24 mouse cellular contexts compared by ENCODE assay signal in the genomic region with DNA sequence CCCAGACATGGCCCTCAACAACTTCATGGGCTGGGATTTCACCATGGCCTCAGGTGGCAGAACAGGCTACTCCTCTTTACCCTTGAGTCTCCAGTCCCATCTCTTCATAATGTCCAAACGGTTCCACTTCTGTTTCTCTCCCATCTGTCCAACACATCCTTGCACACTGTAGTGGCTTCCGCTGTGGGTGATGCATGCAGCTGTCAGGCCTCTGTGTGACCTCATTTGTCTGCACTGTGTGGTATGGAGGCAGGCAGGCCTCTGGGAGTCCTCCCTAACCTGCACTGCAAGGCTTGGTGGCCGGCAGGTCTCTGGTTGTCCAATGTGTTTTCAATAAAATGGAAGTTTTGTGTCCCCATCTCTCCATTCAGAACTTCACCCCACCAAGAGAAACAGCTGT. TPM values are rescaled to one million over a fixed set of nuclear protein-coding genes. Genes with fewer than 3 reads are reported as not detected.
A peak's percentile ranks its signal among the peaks of the same experiment; 100 is the strongest.
DNase-seq lines count a peak whose midpoint lies in the region; ATAC-seq and TF ChIP-seq lines count a peak whose summit lies in the region.
"Had no signal": no experiment of that assay in that cellular context is flagged by ENCODE, and none has a peak within 500 bp of the region (broad histone marks: within the 10 kb centered on the region; RNA-seq: fewer than 3 reads in every experiment).

No protein-coding gene starts in this region.

- no peaks in the 10 kb centered on the region for H3K36me3 ChIP-seq in embryonic facial prominence, embryonic 14.5 days (ENCODE audit: control insufficient read depth, insufficient read depth, low read length)
- H3K36me3 ChIP-seq in embryonic facial prominence, embryonic 10.5 days (replicated peaks), result no peaks in the 10 kb centered on the region
- H3K36me3 ChIP-seq in heart, embryonic 12.5 days, result no peaks in the 10 kb centered on the region
- no peaks in the 10 kb centered on the region for H3K36me3 ChIP-seq in thymus, adult 2 months (ENCODE audit: control insufficient read depth, insufficient read depth, low read length)
- H3K36me3 ChIP-seq: embryonic facial prominence, embryonic 12.5 days; embryonic facial prominence, embryonic 15.5 days; forebrain, embryonic 15.5 days had no signal

- no peak for TF ChIP-seq POLR2A in thymus, adult 2 months (IDR thresholded peaks at IDR 0.05; ENCODE audit: control insufficient read depth, extremely low read depth, insufficient read depth, low read length, poor library complexity)

- no peak overlapping the region for H3K9ac ChIP-seq in embryonic facial prominence, embryonic 14.5 days (ENCODE audit: low read depth, low read length)
- no peak overlapping the region for H3K9ac ChIP-seq in heart, embryonic 12.5 days
- H3K9ac ChIP-seq: embryonic facial prominence, embryonic 12.5 days; embryonic facial prominence, embryonic 15.5 days; forebrain, embryonic 13.5 days; forebrain, embryonic 15.5 days; forebrain, postnatal 0 days had no signal

- TF ChIP-seq CTCF in thymus, adult 2 months (IDR thresholded peaks at IDR 0.05; ENCODE audit: borderline replicate concordance, control insufficient read depth, extremely low read depth, insufficient read depth, low read length, poor library complexity), result no peak

- no peak overlapping the region for H3K4me3 ChIP-seq in embryonic facial prominence, embryonic 14.5 days (ENCODE audit: low read depth, low read length)
- H3K4me3 ChIP-seq in embryonic facial prominence, embryonic 10.5 days, result no peak overlapping the region
- H3K4me3 ChIP-seq in heart, embryonic 12.5 days, result no peak overlapping the region
- no peak overlapping the region for H3K4me3 ChIP-seq in thymus, adult 2 months (ENCODE audit: control insufficient read depth, insufficient read depth, low read length)
- H3K4me3 ChIP-seq: embryonic facial prominence, embryonic 12.5 days; embryonic facial prominence, embryonic 15.5 days; erythroblast, embryonic 14.5 days; forebrain, embryonic 13.5 days; forebrain, embryonic 15.5 days had no signal

- no peak overlapping the region for H3K27ac ChIP-seq in embryonic facial prominence, embryonic 14.5 days (replicated peaks; ENCODE audit: low read depth, low read length)
- no peak overlapping the region for H3K27ac ChIP-seq in embryonic facial prominence, embryonic 10.5 days (replicated peaks)
- no peak overlapping the region for H3K27ac ChIP-seq in heart, embryonic 12.5 days (ENCODE audit: poor library complexity, severe bottlenecking)
- no peak overlapping the region for H3K27ac ChIP-seq in thymus, adult 2 months (ENCODE audit: control insufficient read depth, insufficient read depth, low read length)
- H3K27ac ChIP-seq: embryonic facial prominence, embryonic 12.5 days; embryonic facial prominence, embryonic 15.5 days; forebrain, embryonic 13.5 days; forebrain, embryonic 15.5 days had no signal

- ATAC-seq in embryonic facial prominence, embryonic 14.5 days (ENCODE audit: low read depth), result 0 out of 2 replicates have a peak, but pooled peaks have one; percentile 47
- peak; percentile 74 for ATAC-seq in common myeloid progenitor, adult 5-6 weeks (replicated peaks; ENCODE audit: low read depth, poor library complexity, severe bottlenecking)
- ATAC-seq in megakaryocyte, adult 5-6 weeks (ENCODE audit: poor library complexity, severe bottlenecking), result peak; percentile 40
- 0 out of 2 replicates have a peak, but pooled peaks have one; percentile 13 for ATAC-seq in monocyte, adult 5-6 weeks (replicated peaks; ENCODE audit: insufficient number of reproducible peaks, low FRiP score, low TSS enrichment, poor library complexity, severe bottlenecking)
- ATAC-seq in heart, embryonic 12.5 days (ENCODE audit: insufficient number of reproducible peaks, low FRiP score), result no peak
- ATAC-seq: forebrain, embryonic 13.5 days; forebrain, embryonic 15.5 days; forebrain, postnatal 0 days had no signal

- no peaks in the 10 kb centered on the region for H3K9me3 ChIP-seq in embryonic facial prominence, embryonic 14.5 days (ENCODE audit: control insufficient read depth, low read length)
- H3K9me3 ChIP-seq in embryonic facial prominence, embryonic 10.5 days, result no peaks in the 10 kb centered on the region
- no peaks in the 10 kb centered on the region for H3K9me3 ChIP-seq in heart, embryonic 12.5 days (replicated peaks)
- H3K9me3 ChIP-seq: embryonic facial prominence, embryonic 12.5 days; embryonic facial prominence, embryonic 15.5 days; forebrain, embryonic 13.5 days; forebrain, embryonic 15.5 days had no signal

- H3K4me2 ChIP-seq in embryonic facial prominence, embryonic 14.5 days (ENCODE audit: low read depth, low read length), result no peak overlapping the region
- no peak overlapping the region for H3K4me2 ChIP-seq in heart, embryonic 12.5 days
- H3K4me2 ChIP-seq: embryonic facial prominence, embryonic 12.5 days; embryonic facial prominence, embryonic 15.5 days; forebrain, embryonic 13.5 days; forebrain, embryonic 15.5 days had no signal

- DNase-seq in embryonic facial prominence, embryonic 14.5 days (ENCODE audit: low spot score), result no peak
- no peak for DNase-seq in embryonic facial prominence, embryonic 10.5 days (ENCODE audit: low spot score)
- DNase-seq in cerebellum, adult 11-12 months, result no peak
- no peak for DNase-seq in thymus, adult 2 months
- DNase-seq: adrenal gland, adult 2 months; adrenal gland, postnatal 10 days; adrenal gland, postnatal 25 days; B cell, adult 2 months; cerebellum, adult 11 months; cerebellum, adult 2 months; cerebellum, adult 9-10 months; cerebellum, postnatal 10 days; cerebellum, postnatal 25 days; embryo, embryonic 11 days; forebrain, postnatal 0 days had no signal

- no peaks in the 10 kb centered on the region for H3K27me3 ChIP-seq in embryonic facial prominence, embryonic 14.5 days (replicated peaks; ENCODE audit: control insufficient read depth, insufficient read depth, low read length)
- H3K27me3 ChIP-seq in embryonic facial prominence, embryonic 10.5 days (replicated peaks; ENCODE audit: low read depth, poor library complexity, severe bottlenecking), result no peaks in the 10 kb centered on the region
- no peaks in the 10 kb centered on the region for H3K27me3 ChIP-seq in heart, embryonic 12.5 days (replicated peaks)
- no peaks in the 10 kb centered on the region for H3K27me3 ChIP-seq in thymus, adult 2 months (ENCODE audit: control insufficient read depth, insufficient read depth, low read length)
- H3K27me3 ChIP-seq: embryonic facial prominence, embryonic 12.5 days; embryonic facial prominence, embryonic 15.5 days; forebrain, embryonic 13.5 days; forebrain, embryonic 15.5 days had no signal

- peaks cover 7% of the 10 kb centered on the region for H3K4me1 ChIP-seq in embryonic facial prominence, embryonic 14.5 days (ENCODE audit: control insufficient read depth, insufficient read depth, low read length)
- H3K4me1 ChIP-seq in embryonic facial prominence, embryonic 10.5 days, result no peaks in the 10 kb centered on the region; the same call in 1 of the 2 replicates
- H3K4me1 ChIP-seq in heart, embryonic 12.5 days (replicated peaks), result peaks cover 12% of the 10 kb centered on the region
- H3K4me1 ChIP-seq in thymus, adult 2 months (replicated peaks; ENCODE audit: control insufficient read depth, insufficient read depth, low read length), result no peaks in the 10 kb centered on the region
- H3K4me1 ChIP-seq: embryonic facial prominence, embryonic 12.5 days had no signal

- WGBS in embryonic facial prominence, embryonic 14.5 days, result 69% methylated on average over 3 of the region's 3 CpGs
- 81% methylated on average over 3 of the region's 3 CpGs for WGBS in embryonic facial prominence, embryonic 10.5 days
- 83% methylated on average over 3 of the region's 3 CpGs for WGBS in heart, embryonic 12.5 days
- WGBS in thymus, adult 2 months, result 81% methylated on average over 3 of the region's 3 CpGs

RNA-seq across cellular contexts. Expression of gene Nek6, which starts 54.9 kb away (rescaled TPM):
- polyA plus RNA-seq in embryonic facial prominence, embryonic 14.5 days (2014; fragmentation: Nextera tagmentation; extraction: Ambion mirVana), result 95.1 and 117 TPM in 2 replicates
- polyA plus RNA-seq in embryonic facial prominence, embryonic 10.5 days (2016; fragmentation: Nextera tagmentation; extraction: Ambion mirVana), result 85.4 and 85.8 TPM in 2 replicates
- 5.4 and 7.2 TPM in 2 replicates for total RNA-seq in common myeloid progenitor, adult 5-6 weeks (2017)
- 4.1 and 6.9 TPM in 2 replicates for total RNA-seq in megakaryocyte, adult 5-6 weeks (2015)
- total RNA-seq in megakaryocyte, adult 5-6 weeks (2017), result 1.9 and 3.4 TPM in 2 replicates
- total RNA-seq in monocyte, adult 5-6 weeks (2017), result 0.39 to 0.57 TPM (median 0.53 TPM) in 3 replicates
- polyA plus RNA-seq in heart, embryonic 12.5 days (2016; fragmentation: Nextera tagmentation; extraction: Ambion mirVana), result 71.8 and 79.2 TPM in 2 replicates
- 12.4 and 17.2 TPM in 2 replicates for polyA plus RNA-seq in thymus, adult 2 months (2012; rRNA removed)
